Mouse (Mus musculus) mouse embryonic stem cell (cell line): ENCODE data around the gene Hecw2.

ENCODE experiments used
- in situ Hi-C, 2 experiments: fragments of 300-500 bp; cut with MboI; formaldehyde crosslinking; loops; 1 replicate in 1 of 2; 3 replicates in 1 of 2; pipeline ENCODE4 v1.14.3; 2019 to 2020; ENCODE audit warnings: low sequenced_read_pairs in 2 of 2, low pct_unique_long_range_greater_than_20kb in 1 of 2, mixed read lengths in 1 of 2; ENCODE audit not compliant: unreplicated experiment in 1 of 2

The Hecw2 gene

GRCm38 (mm10) chr1:54194954-54195305 lies at the start of gene Hecw2:
Hecw2 (minus strand) TSS chr1:54195168.
- in situ Hi-C loops, result no loop called here

DNA sequence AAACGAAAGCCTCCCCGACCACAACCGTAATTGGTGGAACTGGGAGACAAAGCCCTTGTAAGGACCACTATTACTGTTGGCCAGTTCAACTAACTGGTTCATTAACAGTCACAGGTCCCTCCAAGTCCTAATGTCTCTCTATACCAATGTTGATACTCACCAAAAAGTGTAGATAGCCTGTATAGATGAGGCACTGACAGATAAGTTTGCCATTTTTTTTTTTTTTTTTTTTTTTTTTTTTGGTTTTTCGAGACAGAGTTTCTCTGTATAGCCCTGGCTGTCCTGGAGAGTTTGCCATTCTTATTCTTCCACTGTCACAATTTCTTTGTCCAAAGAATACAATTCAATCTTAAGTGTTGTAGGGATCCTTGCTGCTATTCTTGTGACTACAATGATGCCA lies 47.8 kb upstream of the Hecw2 start:
- in situ Hi-C loops, result no loop called here

- in situ Hi-C loops, result no loop called here
Observed at GRCm38 (mm10) chr1:54220273-54220672, 25.3 kb upstream of the Hecw2 start.

DNA sequence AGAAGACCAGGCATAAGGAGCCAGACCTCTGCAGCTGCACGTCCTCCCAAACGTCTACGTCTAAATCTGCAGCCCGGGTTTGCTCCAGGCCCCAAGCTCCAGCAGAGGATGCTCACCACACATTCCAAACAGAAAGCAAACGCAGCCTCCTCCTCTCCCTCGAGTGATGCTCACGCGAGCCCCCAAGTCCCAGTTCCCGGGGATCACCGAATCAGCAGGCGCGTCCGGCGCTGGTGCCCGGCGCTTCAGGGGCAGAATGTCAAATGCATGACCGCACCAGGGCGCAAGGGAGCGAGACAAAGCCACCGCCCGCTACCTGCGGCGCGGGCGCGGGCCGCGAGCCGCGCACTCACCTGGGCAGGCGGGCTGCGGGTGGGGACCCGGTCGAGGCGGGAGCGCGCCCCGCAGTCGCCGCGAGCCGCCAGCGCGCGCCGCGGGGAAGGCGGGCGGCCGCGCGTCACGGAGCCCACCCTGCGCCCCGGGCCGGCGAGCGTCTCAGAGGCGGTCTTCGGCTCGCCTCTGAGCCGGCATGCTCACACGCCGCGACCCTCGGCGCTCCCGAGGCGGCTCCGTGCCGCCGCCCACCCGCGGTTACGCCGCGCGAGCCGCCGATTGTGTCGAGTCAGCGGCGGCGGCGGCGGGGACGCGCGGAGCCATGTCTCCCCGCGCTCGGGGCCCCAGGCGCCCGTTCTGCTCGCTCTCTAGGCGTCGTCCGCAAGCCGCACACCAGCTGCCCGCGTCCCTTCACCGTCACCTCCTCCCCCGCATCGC lies 600 bp downstream of the Hecw2 start:
- in situ Hi-C loops, result no loop called here

DNA sequence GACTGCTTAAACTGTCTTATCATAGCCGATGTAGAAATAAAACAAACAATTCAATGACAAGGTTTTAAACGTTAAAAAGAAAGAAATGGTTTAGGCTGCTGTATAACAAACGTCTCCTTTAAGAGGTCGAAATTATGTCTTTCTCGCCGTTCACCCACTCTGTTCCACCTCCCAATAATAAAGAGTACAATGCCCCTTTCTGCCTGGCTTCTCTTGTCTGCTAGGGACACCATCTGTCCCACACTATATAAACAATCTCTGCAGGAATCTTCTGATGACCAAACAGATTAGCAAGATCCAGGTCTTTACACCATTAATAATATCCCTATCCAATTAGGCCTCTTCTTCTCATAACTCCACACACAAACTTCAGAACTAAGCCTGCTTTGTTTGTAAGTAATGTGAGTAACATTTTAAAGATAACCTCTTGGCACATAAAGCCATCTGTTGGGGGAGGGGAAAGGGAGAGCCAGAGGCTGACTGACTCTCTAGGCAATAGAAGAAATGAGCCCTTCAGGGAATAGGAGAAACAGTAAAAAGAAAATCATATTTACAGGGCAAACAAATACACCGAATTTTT lies 1.7 kb downstream of the Hecw2 start:
- in situ Hi-C loops, result no loop called here

DNA sequence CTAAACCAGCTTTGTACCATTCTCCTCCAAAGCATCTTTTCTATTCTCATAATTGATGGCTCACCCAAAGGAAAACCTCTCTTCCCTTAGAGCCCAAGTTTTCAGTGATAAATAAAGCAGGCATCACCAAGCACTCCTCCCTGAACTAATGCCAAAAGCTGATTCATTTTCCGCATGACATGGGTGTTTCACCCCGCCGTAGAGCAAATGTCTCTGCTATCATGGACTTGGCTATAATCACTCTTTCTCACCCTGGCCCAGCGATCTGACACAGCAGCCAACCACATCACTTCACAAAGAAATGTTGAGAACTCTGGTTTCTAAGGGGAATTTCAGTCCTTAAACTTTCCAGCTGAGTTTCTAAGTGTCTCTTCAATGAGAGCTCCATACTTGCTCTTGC lies 7.4 kb downstream of the Hecw2 start:
- in situ Hi-C loops, result no loop called here

DNA sequence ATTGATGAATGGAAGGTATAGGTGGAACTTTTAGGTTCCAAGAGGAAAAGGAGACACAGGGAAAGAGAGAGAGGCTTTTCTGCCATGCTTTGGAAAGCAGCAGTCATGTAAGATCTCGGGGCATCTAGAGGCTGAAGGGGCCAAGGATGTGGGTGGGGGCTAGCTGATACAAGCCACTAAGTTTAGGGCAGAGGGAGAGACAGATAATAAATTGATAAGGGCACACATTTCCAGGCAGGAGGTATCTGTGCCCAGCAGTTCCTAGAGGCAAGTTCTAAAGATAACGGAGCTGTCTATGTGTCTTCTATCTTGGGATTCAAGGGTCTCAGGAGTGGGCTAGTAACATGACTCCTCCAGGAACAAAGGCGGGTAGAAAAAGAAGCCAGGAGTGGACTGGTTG lies 8.6 kb downstream of the Hecw2 start:
- in situ Hi-C loops, result no loop called here

GRCm38 (mm10) chr1:54180663-54181062 lies 14.3 kb downstream of the Hecw2 start:
- in situ Hi-C loops, result no loop called here

- in situ Hi-C loops, result no loop called here
Observed at GRCm38 (mm10) chr1:54179179-54179578, 15.8 kb downstream of the Hecw2 start.

DNA sequence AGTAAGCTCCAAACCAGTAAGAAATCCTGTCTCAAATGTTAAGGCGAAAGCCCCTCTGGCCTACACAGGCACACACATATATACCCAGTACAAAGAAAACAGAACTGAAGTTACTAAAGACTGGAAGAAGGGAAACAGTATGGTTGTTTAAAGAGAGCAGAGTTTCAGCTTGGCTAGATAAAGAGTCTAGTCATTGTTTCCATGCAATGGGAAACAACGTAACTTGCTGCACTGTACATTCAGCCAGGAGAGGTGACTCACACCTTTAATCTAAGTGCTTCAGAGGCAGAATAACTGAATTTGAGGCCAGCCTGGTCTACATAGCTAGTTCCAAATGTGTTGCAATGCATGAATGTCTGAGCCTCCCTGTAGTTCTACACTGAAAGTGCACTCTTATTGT lies 18.4 kb downstream of the Hecw2 start:
- in situ Hi-C loops, result no loop called here

DNA sequence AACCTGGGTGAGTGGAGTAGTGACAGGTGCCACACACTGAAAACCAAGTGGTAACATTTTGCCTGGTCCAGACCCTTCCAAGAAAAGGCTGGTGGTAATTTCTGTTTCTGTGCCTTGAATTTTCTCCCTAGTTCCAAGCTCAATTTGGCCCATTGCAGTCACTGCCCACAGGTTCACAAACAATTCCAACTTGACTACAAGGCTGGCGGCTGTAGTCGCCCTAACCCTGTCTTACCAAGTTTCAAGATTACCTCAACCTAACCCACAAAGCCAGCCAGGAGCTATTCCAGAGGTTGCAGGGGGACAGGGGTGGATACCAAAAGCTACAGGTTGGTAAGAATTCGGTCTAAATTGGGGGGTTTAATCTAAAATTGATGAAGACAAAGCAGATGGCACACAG lies 27.0 kb downstream of the Hecw2 start:
- in situ Hi-C loops, result no loop called here

GRCm38 (mm10) chr1:54159531-54159930 lies 35.4 kb downstream of the Hecw2 start:
- in situ Hi-C loops, result no loop called here

DNA sequence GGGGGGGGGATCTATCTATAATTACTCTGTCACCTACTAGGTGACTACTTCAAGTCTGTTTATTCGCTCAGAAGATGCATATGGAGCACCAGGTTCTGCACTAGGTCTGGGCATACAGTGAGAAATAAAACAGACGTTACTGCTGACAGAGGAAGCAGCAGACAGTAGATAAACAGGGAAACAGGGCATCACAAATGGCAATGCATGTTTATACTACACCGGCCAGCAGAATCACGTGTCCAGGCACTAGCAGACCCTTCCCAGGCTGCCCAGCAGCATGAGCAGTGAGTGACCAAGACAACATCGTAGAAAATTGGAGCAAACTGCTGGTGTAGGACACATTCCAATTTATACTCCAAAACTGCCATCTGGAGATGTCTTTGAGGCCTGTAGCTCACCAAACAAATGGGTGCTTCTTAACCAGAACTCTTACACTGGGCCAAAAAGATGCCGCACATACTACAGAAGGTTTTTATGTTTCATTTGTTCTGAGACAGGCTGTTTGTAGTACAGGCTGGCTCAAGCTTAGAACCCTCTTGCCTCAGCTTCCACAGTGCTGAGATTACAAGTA lies 41.7 kb downstream of the Hecw2 start:
- in situ Hi-C loops, result no loop called here

DNA sequence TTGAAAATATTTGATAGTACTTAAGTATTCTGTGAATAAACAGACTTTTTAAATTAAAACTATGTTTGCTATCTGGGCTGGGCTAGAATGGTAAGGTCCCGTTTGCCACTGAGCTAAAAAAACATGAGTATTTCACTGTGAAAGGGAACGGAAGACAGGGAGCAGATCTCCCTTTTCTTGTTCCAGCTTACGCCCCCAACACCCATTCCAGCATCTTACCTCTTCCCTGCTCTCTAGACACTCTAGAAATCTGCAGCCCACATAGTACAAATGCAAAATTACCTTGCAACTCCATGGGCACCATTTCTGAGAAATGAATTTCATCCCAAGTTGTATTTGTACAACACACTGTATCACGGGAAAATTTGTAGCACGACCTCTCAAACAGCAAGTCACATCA lies 49.9 kb downstream of the Hecw2 start:
- in situ Hi-C loops, result no loop called here

- in situ Hi-C loops, result no loop called here
Observed at GRCm38 (mm10) chr1:54133802-54134436, 61.0 kb downstream of the Hecw2 start.

GRCm38 (mm10) chr1:54128714-54129431 lies 66.1 kb downstream of the Hecw2 start:
- in situ Hi-C loops, result no loop called here

DNA sequence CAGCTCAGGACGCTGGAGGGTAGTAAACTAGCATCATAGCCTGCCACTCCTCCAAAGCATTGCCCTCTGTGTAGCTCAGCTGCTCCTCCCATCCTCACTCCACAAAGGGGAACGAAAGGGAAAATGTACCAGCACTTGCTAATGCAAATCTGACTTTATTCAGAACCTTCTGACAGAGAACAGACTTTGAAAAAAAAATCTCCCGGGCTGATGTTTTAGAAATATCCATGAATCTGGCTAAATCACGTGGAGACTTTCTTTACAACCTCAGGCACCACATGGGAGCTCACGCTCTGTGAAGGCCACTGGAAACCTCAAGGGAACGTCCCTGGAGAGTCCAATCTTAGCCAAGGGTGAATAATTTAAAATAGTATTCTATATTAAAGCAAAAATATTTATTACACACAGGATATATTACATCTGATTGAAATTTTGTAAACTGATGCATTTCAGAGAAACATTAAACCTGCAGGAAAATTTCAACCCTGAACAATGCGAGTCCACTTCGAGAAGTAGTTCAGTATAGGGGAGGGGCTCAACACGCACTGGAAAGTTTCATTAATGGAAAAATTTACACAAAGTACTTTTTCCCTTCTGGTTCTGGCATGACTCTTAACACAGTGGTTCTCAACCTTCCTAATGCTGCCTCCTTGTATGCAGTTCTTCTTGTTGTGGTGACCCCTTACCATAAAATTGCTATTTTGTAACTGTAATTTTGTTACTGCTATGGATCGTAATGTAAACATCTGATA lies 67.8 kb downstream of the Hecw2 start:
- in situ Hi-C loops, result no loop called here

- in situ Hi-C loops, result no loop called here
Observed at GRCm38 (mm10) chr1:54122551-54122950, 72.4 kb downstream of the Hecw2 start.
